Mouse (Mus musculus) right cerebral cortex, postnatal 10 days (tissue): ENCODE data around the gene Sipa1l3.

ENCODE experiments used
- DNase-seq, 2 experiments: peaks; one replicate each; pipeline ENCODE4 v3.0.0; 2021; ENCODE audit warnings: low spot score in 2 of 2

The Sipa1l3 gene

GRCm38 (mm10) chr7:29518421-29519210, at the start of gene Sipa1l3:
Gene Sipa1l3, minus strand, starts transcription at chr7:29518641.
- peak; percentile 98 for DNase-seq

DNA sequence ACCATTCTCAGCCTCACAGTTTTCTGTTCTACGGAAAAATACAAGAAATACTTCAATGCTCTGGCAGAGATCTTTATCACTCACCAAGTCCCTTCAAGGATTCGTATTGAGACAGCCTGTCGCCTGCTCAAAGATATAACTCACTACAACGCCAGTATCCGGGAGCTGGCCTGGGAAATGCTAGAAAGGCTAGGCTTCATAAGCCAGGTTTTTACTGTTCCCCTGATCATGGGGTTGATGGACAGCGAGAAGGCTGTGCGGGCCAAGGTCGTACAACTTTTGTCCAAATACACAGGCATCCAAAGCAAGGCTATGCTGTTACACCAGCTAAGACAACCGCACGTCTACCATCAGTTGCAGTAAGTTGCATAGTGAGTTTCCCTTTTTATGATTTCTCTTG, 44.6 kb upstream of the Sipa1l3 start:
- DNase-seq, result no peak

DNA sequence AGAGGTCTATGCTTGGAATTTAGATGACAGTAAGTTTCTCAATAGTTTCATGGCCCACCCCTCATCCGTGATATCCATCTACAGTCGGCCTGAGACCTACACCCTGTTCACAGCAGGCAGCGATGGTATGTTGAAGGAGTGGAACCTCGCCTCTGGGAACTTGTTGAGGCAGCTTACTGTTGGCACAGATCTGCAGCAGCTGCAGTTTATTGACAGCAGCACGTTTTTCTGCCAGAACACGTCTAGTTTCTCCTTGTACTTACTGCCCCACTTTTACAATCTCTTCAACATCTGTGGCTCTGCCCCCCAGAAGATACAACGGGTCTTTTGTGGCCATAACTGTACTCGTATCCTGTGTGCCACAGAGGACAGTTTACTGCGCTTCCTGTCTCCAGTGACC, 42.6 kb upstream of the Sipa1l3 start:
- no peak for DNase-seq

DNA sequence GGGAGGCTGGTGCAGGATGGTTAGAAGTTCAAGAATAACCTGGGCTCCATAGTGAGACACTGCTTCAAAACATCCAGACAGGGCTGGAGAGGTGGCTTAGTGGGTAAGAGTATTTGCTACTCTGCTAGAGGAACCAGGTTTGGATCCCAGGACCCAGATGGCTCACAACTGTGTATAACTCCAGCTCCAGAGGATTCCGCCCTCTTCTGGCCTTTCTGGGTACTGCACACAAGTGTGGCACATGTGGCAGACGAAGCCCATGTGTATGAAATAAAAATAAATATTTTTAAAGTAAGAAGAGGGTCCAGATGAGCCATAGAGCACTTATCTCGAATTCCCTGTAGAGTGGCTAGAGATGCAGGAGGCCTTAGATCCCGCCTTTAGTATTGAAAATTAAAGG, 40.8 kb upstream of the Sipa1l3 start:
- DNase-seq, result no peak

DNA sequence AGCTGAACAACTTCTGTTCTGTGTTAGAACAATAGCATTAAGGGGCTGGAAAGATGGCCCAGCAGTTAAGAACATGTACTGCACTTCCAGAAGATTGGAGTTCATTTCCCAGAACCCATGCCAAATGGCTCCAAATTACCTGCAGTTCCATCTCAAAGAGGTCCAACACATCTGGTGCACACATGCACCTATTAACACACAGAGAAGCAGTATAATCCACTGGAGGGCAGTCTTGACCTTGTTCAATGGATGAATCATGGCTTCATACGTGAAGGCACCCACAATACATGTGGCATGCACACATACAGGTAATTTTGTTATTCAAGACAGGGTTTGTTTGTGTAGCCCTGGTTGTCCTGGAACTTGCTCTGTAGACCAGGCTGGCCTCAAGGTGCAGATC, 40.3 kb upstream of the Sipa1l3 start:
- no peak for DNase-seq

GRCm38 (mm10) chr7:29556283-29556682, 37.8 kb upstream of the Sipa1l3 start:
- DNase-seq, result no peak

- no peak for DNase-seq
Measured at GRCm38 (mm10) chr7:29555521-29555920, 37.1 kb upstream of the Sipa1l3 start.

DNA sequence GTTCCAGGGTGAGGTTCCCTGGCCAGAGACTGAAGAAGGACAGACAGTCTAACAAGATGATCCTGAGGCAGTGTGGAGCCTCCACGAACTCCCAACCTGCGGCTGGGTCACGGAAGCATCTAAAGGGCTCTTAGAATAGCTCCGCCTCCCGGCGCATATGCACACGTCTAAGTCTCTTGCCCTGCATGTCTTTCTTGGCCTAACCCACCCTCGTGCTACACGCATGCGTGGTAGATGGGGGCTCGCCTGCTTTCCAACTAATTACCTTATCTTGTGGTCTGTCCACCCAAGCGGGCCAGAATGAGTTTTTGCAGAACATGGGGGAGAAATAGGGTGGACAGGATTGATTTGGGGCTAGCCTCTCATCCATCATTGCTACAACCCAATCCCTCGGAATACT, 36.6 kb upstream of the Sipa1l3 start:
- no peak for DNase-seq

- no peak for DNase-seq
Measured at GRCm38 (mm10) chr7:29550691-29551090, 32.2 kb upstream of the Sipa1l3 start.

DNA sequence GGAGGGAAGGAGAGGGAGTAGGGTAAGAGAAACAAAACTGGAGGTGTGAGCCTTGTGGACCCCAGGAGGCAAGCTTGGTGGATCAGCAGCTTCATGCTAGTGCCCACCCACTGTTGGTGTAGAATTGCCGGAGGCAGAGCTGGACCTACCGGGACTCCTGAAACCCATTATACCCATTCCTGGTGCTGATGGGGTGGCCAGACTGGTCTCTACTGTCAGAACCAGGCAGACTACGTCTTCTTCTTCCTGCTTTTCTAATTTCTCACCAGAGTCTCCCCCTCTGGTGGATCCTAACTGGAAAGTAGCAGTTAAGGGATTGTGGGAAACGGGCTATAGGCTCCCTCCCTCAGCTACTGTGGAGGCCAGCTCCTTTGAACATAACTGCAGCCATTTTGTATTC, 23.2 kb upstream of the Sipa1l3 start:
- DNase-seq, result no peak

- no peak for DNase-seq
Measured at GRCm38 (mm10) chr7:29541186-29541585, 22.7 kb upstream of the Sipa1l3 start.

- no peak for DNase-seq
Measured at GRCm38 (mm10) chr7:29540631-29541030, 22.2 kb upstream of the Sipa1l3 start.

DNA sequence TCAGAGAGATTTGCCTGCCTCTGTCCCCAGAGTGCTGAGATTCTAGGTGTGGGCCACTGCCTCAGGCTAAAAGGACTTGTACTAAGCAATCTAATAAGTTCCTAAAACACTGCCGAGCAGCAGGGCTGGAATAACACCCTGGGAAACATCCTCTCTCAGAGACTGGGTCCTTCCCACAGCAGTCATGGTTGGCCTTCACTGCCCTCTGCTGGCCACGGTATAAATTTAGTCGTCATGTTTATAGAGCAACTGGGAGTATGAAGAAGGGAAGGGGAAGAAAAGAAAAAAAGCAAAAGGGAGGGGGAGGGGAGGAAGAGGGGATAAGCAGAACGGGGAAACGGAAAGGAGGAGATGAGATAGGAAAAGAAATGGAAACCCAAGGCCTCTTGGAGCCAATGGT, 5.3 kb upstream of the Sipa1l3 start:
- peak; percentile 80 to 88 for DNase-seq

DNA sequence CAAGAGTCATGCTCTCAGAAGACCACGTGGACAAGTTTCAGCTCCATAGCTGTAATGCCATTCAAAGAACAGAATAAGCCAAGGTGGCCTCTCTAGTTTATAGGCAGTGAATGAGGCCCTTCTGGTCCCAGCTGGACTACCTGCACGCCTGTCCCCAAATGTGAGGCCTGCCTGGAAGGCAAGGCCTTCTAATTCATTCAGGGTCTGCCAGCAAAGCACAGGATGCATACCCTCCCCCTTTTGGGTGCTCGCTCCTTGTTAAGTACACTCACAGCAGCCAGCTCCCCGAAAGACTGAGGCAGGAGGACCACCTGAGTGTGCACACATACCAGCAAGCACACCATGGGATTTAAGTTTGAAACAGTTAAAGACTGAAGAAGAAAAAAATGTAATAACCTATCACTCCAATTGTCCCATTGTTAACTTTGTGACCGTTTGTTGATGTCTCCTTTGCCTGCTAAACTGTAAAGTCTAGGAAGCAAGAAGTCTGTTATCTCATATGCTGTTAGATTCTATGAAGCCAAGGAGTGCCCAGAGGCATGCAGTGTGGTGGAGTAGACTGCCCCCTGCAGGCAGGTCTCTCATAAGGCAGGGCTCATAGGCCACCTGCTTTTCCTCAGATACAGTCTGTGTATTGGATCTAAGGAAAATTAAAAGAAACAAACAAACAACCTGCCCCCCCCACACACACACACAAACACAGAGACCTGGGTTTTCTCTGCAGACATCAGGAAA, 3.6 kb upstream of the Sipa1l3 start:
- peak; percentile 90 to 92 for DNase-seq

DNA sequence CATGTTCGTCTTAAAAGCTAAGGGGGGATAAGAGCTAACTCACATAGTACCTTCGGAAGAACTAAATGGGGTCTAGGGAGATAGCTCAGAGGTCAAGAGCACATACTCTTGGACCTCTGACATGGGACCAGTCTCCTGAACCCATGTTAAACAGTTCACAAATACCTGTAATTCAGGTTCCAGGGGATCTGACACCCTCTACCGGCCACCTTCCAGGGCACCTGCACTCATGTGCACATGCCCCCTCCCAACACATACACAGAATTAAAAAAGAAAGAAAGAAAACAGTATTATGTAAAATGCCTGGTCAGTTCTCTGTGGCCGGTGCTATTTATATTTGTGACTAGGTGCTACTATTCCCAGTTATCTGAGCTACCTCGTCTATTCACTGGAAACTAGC, 2.9 kb upstream of the Sipa1l3 start:
- no peak for DNase-seq

DNA sequence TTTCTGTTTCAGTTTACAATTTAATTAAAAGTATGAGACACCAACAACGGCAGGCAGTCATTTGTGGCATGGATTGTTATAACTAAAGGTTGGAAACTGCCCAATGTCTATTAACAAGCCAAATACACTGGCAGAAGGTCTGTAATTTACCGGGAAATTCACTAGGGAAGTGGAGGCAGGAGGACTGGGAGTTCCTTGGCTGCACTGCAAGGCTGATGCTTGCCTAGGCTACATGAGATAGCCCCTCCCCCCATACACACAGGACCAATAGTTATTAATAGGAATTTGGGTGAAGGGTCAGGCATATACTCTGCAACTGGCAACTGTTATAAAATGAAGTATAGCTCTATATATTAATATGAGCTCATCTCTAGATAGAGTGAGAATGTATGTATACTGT, 2.4 kb upstream of the Sipa1l3 start:
- DNase-seq, result no peak

GRCm38 (mm10) chr7:29519211-29519550, 740 bp upstream of the Sipa1l3 start:
- no peak for DNase-seq

DNA sequence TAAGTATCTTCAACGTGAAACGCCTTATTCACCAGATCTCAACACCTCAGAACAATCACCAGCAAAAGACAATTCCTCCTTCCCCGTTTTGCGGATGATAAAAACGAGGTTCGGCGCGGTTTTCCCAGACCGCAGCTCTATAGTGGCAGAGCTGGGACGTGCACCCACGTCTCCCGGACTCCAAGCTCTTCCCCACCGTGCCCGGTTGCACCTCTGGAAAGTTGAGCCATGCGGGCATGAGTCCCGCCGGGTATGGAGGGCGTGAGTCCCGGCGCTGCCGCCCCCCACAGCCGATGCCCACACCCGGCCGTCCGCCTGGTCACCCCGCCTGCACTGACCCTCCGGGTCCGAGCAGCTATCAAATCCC, 404 bp downstream of the Sipa1l3 start:
- no peak for DNase-seq

- no peak for DNase-seq
Measured at GRCm38 (mm10) chr7:29517178-29517577, 1.3 kb downstream of the Sipa1l3 start.

DNA sequence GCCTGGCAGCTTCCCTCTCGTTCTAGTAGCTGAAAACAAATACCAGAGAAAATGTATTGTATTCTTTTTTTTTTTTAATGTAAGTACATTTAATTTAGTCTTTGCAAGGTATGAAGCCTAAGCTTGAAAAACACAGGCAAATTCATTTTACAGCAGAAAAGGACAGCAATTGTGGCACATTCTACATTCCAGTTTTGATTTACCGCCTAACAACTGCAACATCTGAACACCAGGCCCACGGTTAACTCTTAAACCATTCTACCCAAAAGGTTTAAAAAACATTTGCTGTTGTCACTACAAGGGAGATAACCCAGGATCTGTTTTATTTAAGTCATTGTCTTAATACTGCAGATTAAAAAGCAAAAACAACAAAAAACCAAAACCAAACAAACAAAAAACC, 2.8 kb downstream of the Sipa1l3 start:
- no peak for DNase-seq

DNA sequence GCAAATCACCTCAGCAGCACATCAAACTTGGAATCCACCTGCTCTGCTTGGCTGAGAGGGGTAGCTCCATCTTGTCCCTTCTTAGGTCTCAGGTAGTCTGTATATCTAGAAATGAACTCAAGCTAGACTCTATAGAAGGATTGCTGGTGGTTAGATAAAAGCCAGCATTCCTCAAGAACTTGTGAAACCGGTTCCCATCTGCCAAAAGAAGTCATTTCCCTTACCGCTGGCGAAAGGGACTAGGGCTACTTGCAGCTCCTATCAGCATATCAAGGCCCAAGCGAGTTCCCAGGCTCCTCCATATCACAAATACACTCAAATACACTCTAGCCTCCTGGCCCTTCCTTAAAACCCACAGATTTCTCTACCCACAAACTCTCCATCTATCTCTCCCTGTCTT, 5.7 kb downstream of the Sipa1l3 start:
- DNase-seq, result no peak

DNA sequence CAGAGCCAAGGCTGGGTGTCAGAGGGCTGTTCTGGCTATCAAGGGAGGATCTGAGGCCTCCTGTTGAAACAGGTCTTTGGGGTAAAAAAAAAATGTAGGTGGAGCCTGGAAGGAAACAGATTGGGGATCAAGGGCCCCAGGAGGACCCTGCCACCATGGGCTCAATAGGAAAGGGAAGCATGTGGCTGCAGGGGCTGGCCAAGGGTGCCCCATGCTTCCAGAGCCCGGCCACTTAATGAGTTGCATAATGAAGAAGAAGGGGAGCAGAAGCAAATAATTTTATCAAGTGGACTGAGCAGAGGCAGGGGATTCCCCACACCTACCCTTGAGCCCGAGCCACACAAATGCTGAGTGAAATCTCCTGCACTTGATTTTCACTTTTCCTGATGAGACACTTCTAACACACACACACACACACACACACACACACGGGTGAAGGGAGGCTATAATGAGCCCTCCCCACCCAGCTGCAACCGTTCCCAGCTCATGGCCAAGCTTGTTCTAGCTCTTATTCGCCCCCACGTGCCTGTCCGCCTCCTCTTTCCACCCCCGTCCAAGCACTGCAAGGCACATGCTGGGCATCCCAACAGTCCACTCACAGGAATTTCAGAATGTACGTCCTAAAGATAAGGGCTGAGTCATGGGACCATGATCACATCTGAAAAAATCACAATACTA, 6.7 kb downstream of the Sipa1l3 start:
- DNase-seq, result no peak

- no peak for DNase-seq
Measured at GRCm38 (mm10) chr7:29508522-29508921, 9.9 kb downstream of the Sipa1l3 start.
